Mouse (Mus musculus) layer of hippocampus, adult 2 months (tissue): ENCODE data around the gene Gm10770. TPM values are rescaled to one million over a fixed set of nuclear protein-coding genes. Genes with fewer than 3 reads are reported as not detected.
"Not testable (repeated sequence)": the region's sequence is repeated elsewhere in the genome, so short reads cannot be mapped to it uniquely, and the experiment has no call there.

ENCODE experiments used
- DNase-seq, 2 experiments: peaks; one replicate each; pipeline ENCODE4 v3.0.0; 2022; ENCODE audit warnings: low spot score in 2 of 2
- H3K27ac ChIP-seq: fragments of 200-600 bp; 2 replicates; pipeline ENCODE4 v1.8.1; 2022
- H3K4me3 ChIP-seq: fragments of 200-600 bp; 2 replicates; pipeline ENCODE4 v1.8.1; 2022; ENCODE audit warnings: mild to moderate bottlenecking
- CTCF ChIP-seq: fragments of 200-600 bp; conservative IDR thresholded peaks from 2 replicates; pipeline ENCODE4 v1.8.1; 2022; ENCODE audit warnings: antibody characterized with exemption, mild to moderate bottlenecking, moderate library complexity
- long read RNA-seq, 2 experiments: library from polyadenylated mRNA; stranded (forward); transcript quantifications; one replicate each; pipeline ENCODE4 v2.0.0; 2021; ENCODE audit warnings: borderline mapping rate in 2 of 2
- total RNA-seq, 2 experiments: library from RNA; stranded (reverse); gene quantifications; 2 replicates each; pipeline ENCODE4 v1.2.3; 2021

Gene Gm10770
- not detected for total RNA-seq
- long read RNA-seq, experiment 1 = 0 reads
- long read RNA-seq, experiment 2 = 0 reads

DNA sequence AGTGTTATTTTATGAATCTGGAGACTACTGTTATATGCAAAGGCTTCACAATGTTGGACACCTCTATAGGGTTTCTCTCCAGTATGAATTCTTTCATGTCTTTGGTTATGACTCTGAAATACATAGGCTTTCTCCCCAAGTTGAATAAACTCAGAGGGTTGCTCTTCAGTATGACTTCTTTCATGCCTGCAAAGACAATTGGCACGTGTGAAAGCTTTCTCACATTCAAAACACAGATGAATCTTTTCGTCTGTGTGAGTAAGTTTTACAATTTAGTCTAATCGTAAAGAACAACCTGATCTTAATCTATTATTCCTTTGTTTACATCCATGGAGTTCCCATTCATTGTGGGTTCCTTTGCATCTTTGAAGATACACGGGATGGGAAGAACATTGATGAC lies at the start of gene Gm10770:
Gene Gm10770 (minus strand): TSS at position 101 of the 400 bp plus-strand sequence.
- not testable (repeated sequence) for H3K4me3 ChIP-seq, H3K27ac ChIP-seq, DNase-seq

DNA sequence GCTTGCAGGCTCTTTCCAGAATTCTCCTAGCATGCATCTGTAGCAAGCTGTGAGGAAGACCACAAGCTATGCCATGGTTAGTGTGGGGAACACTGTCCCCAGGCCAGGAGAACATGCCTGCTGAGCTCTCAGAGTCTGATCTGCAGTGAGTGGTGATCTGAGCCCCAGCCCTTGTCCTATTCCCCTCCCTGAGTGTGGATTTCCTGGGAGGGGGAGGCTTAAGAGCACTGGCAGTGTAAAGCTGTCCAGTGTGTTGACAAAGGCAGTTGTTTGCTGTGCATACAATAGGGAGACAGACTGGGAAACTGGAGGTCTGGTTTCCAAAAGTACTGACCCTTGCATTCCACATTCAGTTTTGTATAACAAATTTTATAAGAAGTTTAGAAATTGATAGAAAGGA lies 43.8 kb upstream of the Gm10770 start:
- H3K27ac ChIP-seq, DNase-seq, H3K4me3 ChIP-seq: not testable (repeated sequence)

GRCm38 (mm10) chr2:150218363-150218725 lies 38.9 kb upstream of the Gm10770 start:
- not testable (repeated sequence) for DNase-seq, H3K27ac ChIP-seq
- H3K4me3 ChIP-seq = peak overlapping the region; percentile 54

- H3K27ac ChIP-seq = peak within 1 kb of the TSS; percentile 33; the same call in 1 of the 2 replicates
- H3K4me3 ChIP-seq = peak within 1 kb of the TSS; percentile 54
- DNase-seq = peak; percentile 76 to 83
Observed at GRCm38 (mm10) chr2:150217600-150218362, 38.3 kb upstream of the Gm10770 start, which contains the start of gene Zfp937. TSS of gene Zfp937 (plus strand) at chr2:150218073.

GRCm38 (mm10) chr2:150181570-150181999 lies 2.1 kb upstream of the Gm10770 start, which contains the start of gene Gm14139:
TSS of gene Gm14139 (plus strand) at chr2:150181755.
- H3K4me3 ChIP-seq, H3K27ac ChIP-seq, DNase-seq: not testable (repeated sequence)

- H3K27ac ChIP-seq, DNase-seq, H3K4me3 ChIP-seq: not testable (repeated sequence)
Observed at GRCm38 (mm10) chr2:150181046-150181445, 1.6 kb upstream of the Gm10770 start.

GRCm38 (mm10) chr2:150173833-150174232 lies 5.6 kb downstream of the Gm10770 start:
- no peak for DNase-seq
- H3K27ac ChIP-seq = no peak overlapping the region
- no peak for TF ChIP-seq CTCF
- H3K4me3 ChIP-seq = no peak overlapping the region

- Histone ChIP-seq H3K4me3 (no peak overlapping the region), H3K27ac (no peak overlapping the region)
- no peak for TF ChIP-seq CTCF
- DNase-seq = no peak
Observed at GRCm38 (mm10) chr2:150166703-150167102, 12.8 kb downstream of the Gm10770 start.

GRCm38 (mm10) chr2:150136435-150136897 lies 43.0 kb downstream of the Gm10770 start, which contains the start of gene Zfp120:
TSS of gene Zfp120 (minus strand) at chr2:150136708.
- TF ChIP-seq CTCF = no peak
- Histone ChIP-seq H3K4me3 (peak within 1 kb of the TSS; percentile 97), H3K27ac (peak within 1 kb of the TSS; percentile 87)
- DNase-seq = peak; percentile 82 to 90

DNA sequence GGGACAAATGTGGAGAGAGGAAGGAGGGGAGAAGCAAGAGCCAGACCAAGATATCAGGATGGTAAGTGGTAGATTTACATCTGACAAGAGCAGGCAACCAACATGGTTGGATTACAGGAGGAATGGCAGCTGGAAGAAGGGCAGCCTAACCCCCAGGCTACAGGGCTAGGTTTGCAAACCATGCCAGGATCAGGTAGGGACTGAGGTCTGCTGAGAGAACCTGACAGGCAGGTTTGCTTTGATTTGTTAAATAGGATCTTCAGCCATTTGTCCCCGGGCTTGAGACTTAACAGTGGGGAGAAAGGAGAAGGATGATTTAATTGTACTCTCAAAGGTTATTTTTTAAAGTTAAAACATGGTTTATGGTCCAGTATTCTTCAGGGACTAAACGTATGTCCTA lies 46.7 kb downstream of the Gm10770 start:
- Histone ChIP-seq H3K4me3 (no peak overlapping the region), H3K27ac (no peak overlapping the region)
- no peak for DNase-seq
- no peak for TF ChIP-seq CTCF

- DNase-seq, H3K27ac ChIP-seq, H3K4me3 ChIP-seq: not testable (repeated sequence)
Observed at GRCm38 (mm10) chr2:150132002-150132401, 47.5 kb downstream of the Gm10770 start.

Other genes with a start within 250 kb of the Gm10770 start
- 10 to 100 TPM; 10.9 to 11.4 TPM for gene Zfp120, start 43.0 kb downstream of the Gm10770 start, total RNA-seq
- gene Gm14139, start 2.1 kb upstream of the Gm10770 start, total RNA-seq = not detected
- 10 to 100 TPM; 10.1 to 11.8 TPM for gene Zfp937, start 38.4 kb upstream of the Gm10770 start, total RNA-seq
- 1 to 10 TPM; 5.5 to 5.7 TPM for gene Gm21994, start 75.9 kb upstream of the Gm10770 start, total RNA-seq
- gene Gm14124, start 77.8 kb upstream of the Gm10770 start, total RNA-seq = under 1 TPM; 0.15 to 0.18 TPM
- gene Gm10130, start 144.0 kb upstream of the Gm10770 start, total RNA-seq = 1 to 10 TPM; 3.2 to 3.3 TPM
- 1 to 10 TPM; 8.9 to 9.5 TPM for gene 3300002I08Rik, start 183.1 kb upstream of the Gm10770 start, total RNA-seq